Mouse (Mus musculus) heart, adult 2 months (tissue): ENCODE measurements around the gene Ldhc. TPM values are rescaled to one million over a fixed set of nuclear protein-coding genes. Genes with fewer than 3 reads are reported as not detected.
"Not testable (repeated sequence)": the region's sequence is repeated elsewhere in the genome, so short reads cannot be mapped to it uniquely, and the experiment has no call there.

Experiments used
- DNase-seq, 2 experiments: peaks; one replicate each; pipeline ENCODE4 v3.0.0; 2021
- H3K27ac ChIP-seq: fragments of 200-600 bp; 2 replicates; pipeline ENCODE4 v1.8.1; 2022
- H3K27me3 ChIP-seq: fragments of 200-500 bp; 2 replicates; pipeline ENCODE4 v1.6.1; 2012; ENCODE audit warnings: mild to moderate bottlenecking, low read length, inconsistent platforms, mixed read lengths; ENCODE audit not compliant: control insufficient read depth, insufficient read depth
- H3K36me3 ChIP-seq: fragments of 200-500 bp; 2 replicates; pipeline ENCODE4 v1.6.1; 2012; ENCODE audit warnings: low read length, inconsistent platforms; ENCODE audit not compliant: control insufficient read depth, insufficient read depth
- H3K4me1 ChIP-seq: fragments of 200-500 bp; 2 replicates; pipeline ENCODE4 v1.6.1; 2011; ENCODE audit warnings: low read length; ENCODE audit not compliant: control insufficient read depth, insufficient read depth
- H3K4me3 ChIP-seq: fragments of 200-600 bp; 2 replicates; pipeline ENCODE4 v1.8.1; 2022
- H3K79me2 ChIP-seq: fragments of 200-500 bp; replicated peaks from 2 replicates; pipeline ENCODE4 v1.6.1; 2012; ENCODE audit warnings: mild to moderate bottlenecking, inconsistent platforms, low read length, moderate library complexity, mixed read lengths; ENCODE audit not compliant: control insufficient read depth, insufficient read depth
- H3K9ac ChIP-seq: fragments of 200-500 bp; 2 replicates; pipeline ENCODE4 v1.6.1; 2012; ENCODE audit warnings: low read depth, mild to moderate bottlenecking, control low read depth, inconsistent platforms, low read length, mixed read lengths
- CTCF ChIP-seq: fragments of 200-600 bp; IDR thresholded peaks from 2 replicates; pipeline ENCODE4 v1.8.1; 2022; ENCODE audit warnings: antibody characterized with exemption, mild to moderate bottlenecking, moderate library complexity
- EP300 ChIP-seq: fragments of 200-500 bp; IDR thresholded peaks from 2 replicates; pipeline ENCODE4 v1.6.1; 2011; ENCODE audit warnings: low read depth, low read length, control low read depth; ENCODE audit not compliant: insufficient read depth
- POLR2A ChIP-seq: fragments of 200-500 bp; IDR thresholded peaks from 2 replicates; pipeline ENCODE4 v1.6.1; 2011; ENCODE audit warnings: mild to moderate bottlenecking, low read depth, low read length, control low read depth; ENCODE audit not compliant: insufficient read depth
- WGBS: fragments of 180-500 bp; shearing (Covaris S2); methylation state at CpG from one replicate; pipeline ENCODE4 v1.1.7; 2018; 5-methylcytosine and 5-hydroxymethylcytosine counted together
- intact Hi-C: fragments of 180-260 bp; cut with DNase I; formaldehyde crosslinking; loops from one replicate; pipeline ENCODE4 v1.15.1; 2025
- long read RNA-seq: library from polyadenylated mRNA; stranded (forward); transcript quantifications from one replicate; pipeline ENCODE4 v2.0.0, GENCODE M21; 2021
- polyA plus RNA-seq: library from polyadenylated mRNA; depleted of rRNA; stranded (reverse); fragments of >200 nt; gene quantifications from 2 replicates; pipeline ENCODE4 v1.2.3, GENCODE M21; 2012; rRNA removed
- total RNA-seq, 2 experiments: library from RNA; stranded (reverse); gene quantifications; 2 replicates each; pipeline ENCODE4 v1.2.3; 2021

Ldhc gene
- total RNA-seq (not detected), polyA plus RNA-seq (1.1 and 2.3 TPM in 2 replicates)
- long read RNA-seq: 0 reads

- H3K4me1 ChIP-seq: no peaks in the 10 kb centered on the region
- no peaks in the 10 kb centered on the region for H3K36me3 ChIP-seq
- H3K79me2 ChIP-seq: no peaks in the 10 kb centered on the region
- TF ChIP-seq POLR2A (no peak), CTCF (no peak), EP300 (no peak)
- no peak within 1 kb of the TSS for H3K4me3 ChIP-seq
- H3K9ac ChIP-seq: no peak within 1 kb of the TSS
- no peaks in the 10 kb centered on the region for H3K27me3 ChIP-seq
- no peak within 1 kb of the TSS for H3K27ac ChIP-seq
- intact Hi-C loops: no loop called here
- no peak for DNase-seq
- WGBS: 53% methylated on average over 10 of the region's 10 CpGs
These were observed at the start of gene Ldhc for GRCm38 (mm10) chr7:46860996-46861395. TSS of gene Ldhc (plus strand) at chr7:46861203.

GRCm38 (mm10) chr7:46814012-46814411, 47.0 kb upstream of the Ldhc start:
- intact Hi-C loops: no loop called here
- WGBS: 87% methylated on average over 4 of the region's 4 CpGs
- H3K4me3 ChIP-seq: no peak overlapping the region
- DNase-seq: no peak
- H3K9ac ChIP-seq: no peak overlapping the region
- H3K27ac ChIP-seq: no peak overlapping the region
- no peaks in the 10 kb centered on the region for H3K79me2 ChIP-seq
- no peaks in the 10 kb centered on the region; the same call in none of the 2 replicates for H3K36me3 ChIP-seq
- no peak for TF ChIP-seq EP300
- TF ChIP-seq POLR2A: no peak
- no peak for TF ChIP-seq CTCF
- H3K27me3 ChIP-seq: no peaks in the 10 kb centered on the region
- H3K4me1 ChIP-seq: no peaks in the 10 kb centered on the region

- H3K36me3 ChIP-seq, H3K4me3 ChIP-seq, H3K27me3 ChIP-seq, H3K9ac ChIP-seq, H3K27ac ChIP-seq, intact Hi-C loops, H3K4me1 ChIP-seq, H3K79me2 ChIP-seq, DNase-seq: not testable (repeated sequence)
- WGBS: 93% methylated on average over 15 of the region's 15 CpGs
These were observed 39.9 kb upstream of the Ldhc start for GRCm38 (mm10) chr7:46820876-46821632.

GRCm38 (mm10) chr7:46827046-46827802, 33.8 kb upstream of the Ldhc start:
- H3K27ac ChIP-seq: no peak overlapping the region
- no peak for DNase-seq
- no peak for TF ChIP-seq EP300
- no peaks in the 10 kb centered on the region for H3K36me3 ChIP-seq
- no peaks in the 10 kb centered on the region for H3K79me2 ChIP-seq
- intact Hi-C loops: no loop called here
- no peaks in the 10 kb centered on the region for H3K27me3 ChIP-seq
- H3K4me3 ChIP-seq: no peak overlapping the region
- H3K9ac ChIP-seq: no peak overlapping the region
- peaks cover 8% of the 10 kb centered on the region for H3K4me1 ChIP-seq
- 29% methylated on average over 20 of the region's 20 CpGs for WGBS

- Histone ChIP-seq H3K79me2 (no peaks in the 10 kb centered on the region), H3K27me3 (no peaks in the 10 kb centered on the region), H3K36me3 (no peaks in the 10 kb centered on the region), H3K4me3 (no peak overlapping the region), H3K9ac (no peak overlapping the region), H3K27ac (no peak overlapping the region), H3K4me1 (peaks cover 8% of the 10 kb centered on the region)
- 93% methylated on average over 2 of the region's 2 CpGs for WGBS
- TF ChIP-seq POLR2A (no peak), CTCF (no peak), EP300 (no peak)
- DNase-seq: no peak
- intact Hi-C loops: loop anchor here (2.0 kb wide), 1 partner anchor 17 kb away; no protein-coding TSS in a partner anchor
These were observed 33.2 kb upstream of the Ldhc start for GRCm38 (mm10) chr7:46827803-46828184.

GRCm38 (mm10) chr7:46829911-46830310, 31.1 kb upstream of the Ldhc start:
- 87% methylated on average over 12 of the region's 12 CpGs for WGBS
- Histone ChIP-seq H3K27ac (no peak overlapping the region), H3K79me2 (no peaks in the 10 kb centered on the region), H3K27me3 (no peaks in the 10 kb centered on the region), H3K4me3 (no peak overlapping the region), H3K36me3 (no peaks in the 10 kb centered on the region), H3K9ac (no peak overlapping the region), H3K4me1 (peaks cover 12% of the 10 kb centered on the region)
- TF ChIP-seq EP300: no peak
- no peak for TF ChIP-seq POLR2A
- no peak for TF ChIP-seq CTCF
- intact Hi-C loops: loop anchor here (2.0 kb wide), 1 partner anchor 15 kb away; no protein-coding TSS in a partner anchor
- no peak for DNase-seq
